Mouse (Mus musculus): Measurements from ENCODE around the gene Adgrg3. TPM values are rescaled to one million over a fixed set of nuclear protein-coding genes. Genes with fewer than 3 reads are reported as not detected.

Gene Adgrg3
- total RNA-seq (2012; rRNA removed) (not detected in 2 replicates), polyA plus RNA-seq (2012; ENCODE audit: insufficient read depth in 1 of 2, insufficient read length in 2 of 2, low read depth in 1 of 2, low replicate concordance in 2 of 2, missing spikeins in 1 of 2) (under 1 TPM in 1 of 2 experiments, not detected in 1; 0.08 TPM)

- Histone ChIP-seq H3K36me3 (ENCODE audit: control insufficient read depth in 1 of 2, insufficient read depth in 2 of 2, low read length in 2 of 2) (no peaks in the 10 kb centered on the region), H3K27ac (ENCODE audit: control insufficient read depth, low read depth, low read length) (no peak within 1 kb of the TSS), H3K9ac (ENCODE audit: control insufficient read depth, low read depth, low read length, poor library complexity, severe bottlenecking) (no peak within 1 kb of the TSS), H3K4me3 (ENCODE audit: control insufficient read depth in 1 of 2, insufficient read depth in 1 of 2, low read depth in 2 of 2, low read length in 2 of 2) (no peak within 1 kb of the TSS), H3K27me3 (ENCODE audit: control insufficient read depth in 1 of 2, insufficient read depth in 2 of 2, low read length in 2 of 2) (peaks cover 0 to 3% of the 10 kb centered on the region in 2 experiments; a peak in 1 of 4 replicates), H3K4me1 (ENCODE audit: control insufficient read depth in 1 of 2, insufficient read depth in 2 of 2, low read length in 2 of 2) (no peaks in the 10 kb centered on the region), H3K9me3 (replicated peaks; ENCODE audit: insufficient read depth, low read length) (no peaks in the 10 kb centered on the region), H3K79me2 (ENCODE audit: control insufficient read depth, insufficient read depth, low read length, poor library complexity) (no peaks in the 10 kb centered on the region)
- TF ChIP-seq GABPA (IDR thresholded peaks at IDR 0.05; ENCODE audit: low read depth, low read length) (no peak), POLR2AphosphoS5 (IDR thresholded peaks at IDR 0.05; ENCODE audit: borderline replicate concordance, low read depth, low read length) (no peak), RCOR1 (IDR thresholded peaks at IDR 0.05; ENCODE audit: low read depth, low read length) (no peak), MYC (IDR thresholded peaks at IDR 0.05; ENCODE audit: low read depth, low read length) (no peak), ZMIZ1 (IDR thresholded peaks at IDR 0.05; ENCODE audit: low read depth, low read length) (no peak), E2F4 (IDR thresholded peaks at IDR 0.05; ENCODE audit: borderline replicate concordance, low read depth, low read length) (no peak), POLR2A (IDR thresholded peaks at IDR 0.05; ENCODE audit: control insufficient read depth in 1 of 2, insufficient read depth in 1 of 2, low read depth in 1 of 2, low read length in 2 of 2, poor library complexity in 1 of 2) (no peak), BHLHE40 (IDR thresholded peaks at IDR 0.05; ENCODE audit: borderline replicate concordance, low read depth, low read length) (no peak), MAX (IDR thresholded peaks at IDR 0.05; ENCODE audit: low read length) (no peak), MXI1 (IDR thresholded peaks at IDR 0.05; ENCODE audit: low read depth, low read length) (no peak), POLR2AphosphoS2 (IDR thresholded peaks at IDR 0.05; ENCODE audit: low read length) (no peak), ELF1 (IDR thresholded peaks at IDR 0.05; ENCODE audit: low read depth, low read length) (no peak), ETS1 (IDR thresholded peaks at IDR 0.05; ENCODE audit: low read depth, low read length) (no peak), KAT2A (conservative IDR thresholded peaks at IDR 0.05; ENCODE audit: low read depth, low read length) (no peak), MAZ (IDR thresholded peaks at IDR 0.05; ENCODE audit: low read depth, low read length) (no peak), RAD21 (IDR thresholded peaks at IDR 0.05; ENCODE audit: low read depth, low read length) (no peak), TBP (IDR thresholded peaks at IDR 0.05; ENCODE audit: low read depth, low read length) (no peak), CHD2 (IDR thresholded peaks at IDR 0.05; ENCODE audit: low read length) (no peak)
- DNase-seq (ENCODE audit: low read depth, low spot score), result no peak
Observed at GRCm38 (mm10) chr8:95017451-95017850, at the start of gene Adgrg3. Gene Adgrg3, plus strand, starts transcription at chr8:95017692.

- peaks cover 0 to 3% of the 10 kb centered on the region in 2 experiments; a peak in 2 of 4 replicates for H3K36me3 ChIP-seq (ENCODE audit: control insufficient read depth in 1 of 2, insufficient read depth in 2 of 2, low read length in 2 of 2)
- no peak overlapping the region for H3K4me3 ChIP-seq (ENCODE audit: control insufficient read depth in 1 of 2, insufficient read depth in 1 of 2, low read depth in 2 of 2, low read length in 2 of 2)
- H3K9me3 ChIP-seq (replicated peaks; ENCODE audit: insufficient read depth, low read length), result no peaks in the 10 kb centered on the region
- H3K9ac ChIP-seq (ENCODE audit: control insufficient read depth, low read depth, low read length, poor library complexity, severe bottlenecking), result no peak overlapping the region
- no peak for DNase-seq (ENCODE audit: low read depth, low spot score)
- no peaks in the 10 kb centered on the region for H3K27me3 ChIP-seq (ENCODE audit: control insufficient read depth in 1 of 2, insufficient read depth in 2 of 2, low read length in 2 of 2)
- no peak for TF ChIP-seq POLR2AphosphoS5 (IDR thresholded peaks at IDR 0.05; ENCODE audit: borderline replicate concordance, low read depth, low read length)
- no peak for TF ChIP-seq SIN3A (IDR thresholded peaks at IDR 0.05; ENCODE audit: low read length)
- TF ChIP-seq ZKSCAN1 (IDR thresholded peaks at IDR 0.05; ENCODE audit: low read depth, low read length), result no peak
- no peak for TF ChIP-seq HCFC1 (IDR thresholded peaks at IDR 0.05; ENCODE audit: low read depth, low read length)
- no peak for TF ChIP-seq BHLHE40 (IDR thresholded peaks at IDR 0.05; ENCODE audit: borderline replicate concordance, low read depth, low read length)
- TF ChIP-seq MAFK (IDR thresholded peaks at IDR 0.05; ENCODE audit: borderline replicate concordance, low read depth, low read length), result no peak
- no peak for TF ChIP-seq RAD21 (IDR thresholded peaks at IDR 0.05; ENCODE audit: low read depth, low read length)
- TF ChIP-seq MAZ (IDR thresholded peaks at IDR 0.05; ENCODE audit: low read depth, low read length), result no peak
- TF ChIP-seq ZNF384 (IDR thresholded peaks at IDR 0.05; ENCODE audit: low read depth, low read length), result no peak
- TF ChIP-seq POLR2AphosphoS2 (IDR thresholded peaks at IDR 0.05; ENCODE audit: low read length), result no peak
- TF ChIP-seq CHD1 (IDR thresholded peaks at IDR 0.05; ENCODE audit: low read depth, low read length), result no peak
- no peak for TF ChIP-seq POLR2A (IDR thresholded peaks at IDR 0.05; ENCODE audit: control insufficient read depth in 1 of 2, insufficient read depth in 1 of 2, low read depth in 1 of 2, low read length in 2 of 2, poor library complexity in 1 of 2)
- TF ChIP-seq ZC3H11A (IDR thresholded peaks at IDR 0.05; ENCODE audit: low read depth, low read length), result no peak
- TF ChIP-seq ZMIZ1 (IDR thresholded peaks at IDR 0.05; ENCODE audit: low read depth, low read length), result no peak
- no peak for TF ChIP-seq CHD2 (IDR thresholded peaks at IDR 0.05; ENCODE audit: low read length)
- no peak for TF ChIP-seq TCF12 (IDR thresholded peaks at IDR 0.05; ENCODE audit: low read depth, low read length)
- TF ChIP-seq USF1 (IDR thresholded peaks at IDR 0.05; ENCODE audit: low read depth, low read length), result no peak
- no peak for TF ChIP-seq MEF2A (IDR thresholded peaks at IDR 0.05; ENCODE audit: extremely low read depth, insufficient replicate concordance, low read depth, low read length, poor library complexity, severe bottlenecking)
- no peak for TF ChIP-seq NELFE (IDR thresholded peaks at IDR 0.05; ENCODE audit: low read depth, low read length)
- TF ChIP-seq GATA1 (IDR thresholded peaks at IDR 0.05; ENCODE audit: low read depth, low read length), result no peak
- H3K79me2 ChIP-seq (ENCODE audit: control insufficient read depth, insufficient read depth, low read length, poor library complexity), result no peaks in the 10 kb centered on the region
- H3K27ac ChIP-seq (ENCODE audit: control insufficient read depth, low read depth, low read length), result no peak overlapping the region
- H3K4me1 ChIP-seq (ENCODE audit: control insufficient read depth in 1 of 2, insufficient read depth in 2 of 2, low read length in 2 of 2), result peaks cover 0 to 13% of the 10 kb centered on the region in 2 experiments; a peak in 2 of 4 replicates
Observed at GRCm38 (mm10) chr8:94973270-94973669, 44.2 kb upstream of the Adgrg3 start.
